Mouse (Mus musculus): ENCODE results near the gene Obp1a.

Gene Obp1a

GRCm38 (mm10) chrX:78091274-78091673 is at the start of gene Obp1a:
Obp1a (minus strand) TSS chrX:78091374.
- no peak for DNase-seq

- DNase-seq, result no peak
These were observed 34.0 kb upstream of the Obp1a start, which contains the start of gene Gm5938 for GRCm38 (mm10) chrX:78125167-78125566. Gm5938 (plus strand) TSS chrX:78125467.

All from liver (tissue).